8 mouse cellular contexts compared by ENCODE assay signal in the genomic region with DNA sequence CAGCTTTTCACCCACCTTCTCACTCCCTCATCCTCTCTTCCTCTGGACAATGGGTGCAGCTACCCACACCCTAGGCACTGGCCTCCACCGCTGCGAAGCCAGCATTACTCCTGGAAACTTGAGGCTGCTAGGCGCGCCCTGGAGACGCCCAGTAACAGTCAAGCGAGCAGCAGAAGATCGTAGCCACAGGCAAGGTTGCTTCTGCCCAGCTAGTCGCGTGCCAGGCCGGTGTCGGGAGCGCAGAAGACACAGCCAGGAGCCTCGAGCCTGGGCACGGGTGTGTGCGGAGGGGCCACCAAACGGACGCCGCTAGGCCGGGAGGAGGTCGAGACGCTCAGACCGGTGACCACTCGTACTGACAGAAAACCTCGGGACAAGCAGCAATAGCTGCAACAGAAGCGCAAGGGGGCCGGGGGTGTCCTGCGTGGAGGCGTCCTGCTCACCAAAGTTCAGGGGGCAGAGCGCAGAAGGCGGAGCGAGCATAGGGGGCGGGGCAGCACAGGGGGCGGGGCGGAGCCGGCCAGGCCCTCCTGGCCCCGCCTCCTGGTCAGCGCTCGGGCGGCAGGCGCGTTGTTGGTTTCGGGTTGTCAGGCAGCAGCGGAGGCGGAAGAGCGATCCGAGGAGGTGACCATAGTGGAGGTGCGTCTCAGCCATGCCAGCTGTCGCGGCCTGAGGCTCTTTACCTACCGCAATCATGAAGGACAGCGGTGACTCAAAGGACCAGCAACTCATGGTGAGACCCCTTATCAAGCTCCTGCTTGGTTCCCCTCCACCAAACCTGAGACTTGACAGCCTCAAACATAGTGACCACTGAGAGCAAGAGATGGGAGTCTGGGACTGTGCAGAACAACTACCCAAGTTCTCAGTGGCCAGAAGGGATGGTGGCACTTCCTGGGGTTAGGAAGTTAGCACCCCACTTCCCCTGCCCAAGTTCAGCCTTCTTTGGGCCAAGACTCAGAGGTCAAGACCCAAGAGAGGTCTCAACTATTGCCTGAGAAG. TPM values are rescaled to one million over a fixed set of nuclear protein-coding genes. Genes with fewer than 3 reads are reported as not detected.
DNase-seq lines count a peak whose midpoint lies in the region; ATAC-seq lines count a peak whose summit lies in the region.

A gene (plus strand): TSS at position 569 of the 999 bp plus-strand sequence.

- DNase-seq in Muller cell, postnatal 12 days (ENCODE audit: inconsistent ontology term), result peak; percentile 77
- peak; percentile 58 for DNase-seq in brain, adult 2 months (ENCODE audit: low read depth, low spot score)
- DNase-seq in forebrain, embryonic 11.5 days (ENCODE audit: low spot score), result peak; percentile 87
- DNase-seq in heart, postnatal 25 days (ENCODE audit: low spot score), result peak; percentile 27
- peak; percentile 74 to 82 for DNase-seq in kidney, postnatal 4 days
- peak; percentile 36 to 72 for DNase-seq in spleen, postnatal 4 days (ENCODE audit: low spot score in 2 of 2)

- 2% methylated on average over 50 of the region's 51 CpGs for WGBS in forebrain, embryonic 11.5 days

- peak within 1 kb of the TSS; percentile 42 for H3K4me3 ChIP-seq in forebrain, embryonic 11.5 days (ENCODE audit: low read depth, low read length)
- peak within 1 kb of the TSS; percentile 91 for H3K4me3 ChIP-seq in megakaryocyte, embryonic 14.5 days (replicated peaks)

- H3K27ac ChIP-seq in forebrain, embryonic 11.5 days (ENCODE audit: low read depth, low read length), result no peak within 1 kb of the TSS

- H3K36me3 ChIP-seq in forebrain, embryonic 11.5 days (ENCODE audit: control insufficient read depth, insufficient read depth, low read length), result no peaks in the 10 kb centered on the region
- no peaks in the 10 kb centered on the region for H3K36me3 ChIP-seq in megakaryocyte, embryonic 14.5 days (replicated peaks; ENCODE audit: low read length)

- intact Hi-C loops in heart, postnatal 25 days (cut with DNase I), result no loop called here

- ATAC-seq in forebrain, embryonic 11.5 days (replicated peaks; ENCODE audit: low FRiP score), result peak; percentile 87
- no peak for ATAC-seq in activated CD4-positive, CD25-positive, alpha-beta regulatory T cell, adult 4 months

- H3K4me2 ChIP-seq in forebrain, embryonic 11.5 days (ENCODE audit: low read depth, low read length, severe bottlenecking), result peak within 1 kb of the TSS; percentile 75

- H3K9me3 ChIP-seq in forebrain, embryonic 11.5 days (ENCODE audit: control insufficient read depth, low read length), result no peaks in the 10 kb centered on the region
- no peaks in the 10 kb centered on the region for H3K9me3 ChIP-seq in megakaryocyte, embryonic 14.5 days

- H3K27me3 ChIP-seq in forebrain, embryonic 11.5 days (ENCODE audit: control insufficient read depth, insufficient read depth, low read length), result peaks cover 14% of the 10 kb centered on the region; the same call in 1 of the 2 replicates
- peaks cover 75% of the 10 kb centered on the region for H3K27me3 ChIP-seq in megakaryocyte, embryonic 14.5 days (replicated peaks)

- peak within 1 kb of the TSS; percentile 42 for H3K9ac ChIP-seq in forebrain, embryonic 11.5 days (ENCODE audit: low read length)

- peaks cover 7% of the 10 kb centered on the region; the same call in 1 of the 2 replicates for H3K4me1 ChIP-seq in forebrain, embryonic 11.5 days (replicated peaks; ENCODE audit: control insufficient read depth, insufficient read depth, low read length)
- peaks cover 41% of the 10 kb centered on the region for H3K4me1 ChIP-seq in megakaryocyte, embryonic 14.5 days

RNA-seq across cellular contexts. Expression of the gene that starts here (rescaled TPM):
- 0.83 and 1.2 TPM in 2 replicates for polyA plus RNA-seq in forebrain, embryonic 11.5 days (2014; fragmentation: Nextera tagmentation; extraction: Ambion mirVana)
- under 1 TPM; 0.13 to 0.25 TPM for total RNA-seq in heart, postnatal 25 days (2021)
- polyA plus RNA-seq in megakaryocyte, embryonic 14.5 days (2012; ENCODE audit: insufficient read depth, low replicate concordance), result 2.7 and 4.2 TPM in 2 replicates
- under 1 TPM in 1 of 2 experiments, not detected in 1; 0.22 TPM for polyA plus RNA-seq in activated CD4-positive, CD25-positive, alpha-beta regulatory T cell, adult 4 months (2017; shearing (Covaris generic))

Comparison
In these comparisons a context has a peak if more than half of its experiments do, and no peak if none do; other contexts are left out.
1. Peak in DNase-seq in heart, postnatal 25 days; RNA of the gene not detected or under 1 TPM.
2. DNase-seq: peak in every context shown above with its lines; median percentile 87 in forebrain, embryonic 11.5 days; 78 in kidney, postnatal 4 days; 77 in Muller cell, postnatal 12 days; 58 in brain, adult 2 months; 54 in spleen, postnatal 4 days; 27 in heart, postnatal 25 days.